Mouse (Mus musculus) forelimb bud, embryonic 11.5 days (tissue): Measurements from ENCODE around the gene Erc2.
A peak's percentile ranks its signal among the peaks of the same experiment; 100 is the strongest.

Source experiments
- DNase-seq: peaks from one replicate; pipeline ENCODE4 v3.0.0-alpha.2; 2012; ENCODE audit warnings: low read depth, low spot score

Gene Erc2

GRCm38 (mm10) chr14:28061649-28062375, 439.6 kb downstream of the Erc2 start:
- peak; percentile 28 for DNase-seq

- no peak for DNase-seq
Observed at GRCm38 (mm10) chr14:28068021-28068420, 445.8 kb downstream of the Erc2 start.

GRCm38 (mm10) chr14:28069826-28070225, 447.6 kb downstream of the Erc2 start:
- no peak for DNase-seq

GRCm38 (mm10) chr14:28072561-28072960, 450.3 kb downstream of the Erc2 start:
- DNase-seq, result no peak

- peak; percentile 78 for DNase-seq
Observed at GRCm38 (mm10) chr14:28089636-28090443, 467.6 kb downstream of the Erc2 start.

- DNase-seq, result no peak
Observed at GRCm38 (mm10) chr14:28091367-28091766, 469.1 kb downstream of the Erc2 start.

GRCm38 (mm10) chr14:28093214-28093613, 471.0 kb downstream of the Erc2 start:
- peak; percentile 9 for DNase-seq

GRCm38 (mm10) chr14:28093913-28094312, 471.7 kb downstream of the Erc2 start:
- no peak for DNase-seq

GRCm38 (mm10) chr14:28099084-28099483, 476.9 kb downstream of the Erc2 start:
- DNase-seq, result no peak

- no peak for DNase-seq
Observed at GRCm38 (mm10) chr14:28113121-28113520, 490.9 kb downstream of the Erc2 start.

- DNase-seq, result no peak
Observed at GRCm38 (mm10) chr14:28120851-28121250, 498.6 kb downstream of the Erc2 start.

GRCm38 (mm10) chr14:28126842-28127241, 504.6 kb downstream of the Erc2 start:
- DNase-seq, result peak; percentile 55

GRCm38 (mm10) chr14:28128999-28129398, 506.8 kb downstream of the Erc2 start:
- DNase-seq, result no peak

GRCm38 (mm10) chr14:28143998-28144397, 521.8 kb downstream of the Erc2 start:
- DNase-seq, result no peak

- DNase-seq, result no peak
Observed at GRCm38 (mm10) chr14:28147201-28147600, 525.0 kb downstream of the Erc2 start.

GRCm38 (mm10) chr14:28150942-28151341, 528.7 kb downstream of the Erc2 start:
- no peak for DNase-seq

GRCm38 (mm10) chr14:28155706-28156105, 533.5 kb downstream of the Erc2 start:
- no peak for DNase-seq

- DNase-seq, result no peak
Observed at GRCm38 (mm10) chr14:28160852-28161251, 538.6 kb downstream of the Erc2 start.

- peak; percentile 79 for DNase-seq
Observed at GRCm38 (mm10) chr14:28164642-28165408, 542.6 kb downstream of the Erc2 start.

GRCm38 (mm10) chr14:28165621-28166211, 543.5 kb downstream of the Erc2 start:
- DNase-seq, result peak; percentile 52

- DNase-seq, result no peak
Observed at GRCm38 (mm10) chr14:28170711-28171110, 548.5 kb downstream of the Erc2 start.

GRCm38 (mm10) chr14:28171364-28171763, 549.1 kb downstream of the Erc2 start:
- DNase-seq, result no peak
